ENCODE assay signal across 19 mouse cellular contexts in the genomic region with DNA sequence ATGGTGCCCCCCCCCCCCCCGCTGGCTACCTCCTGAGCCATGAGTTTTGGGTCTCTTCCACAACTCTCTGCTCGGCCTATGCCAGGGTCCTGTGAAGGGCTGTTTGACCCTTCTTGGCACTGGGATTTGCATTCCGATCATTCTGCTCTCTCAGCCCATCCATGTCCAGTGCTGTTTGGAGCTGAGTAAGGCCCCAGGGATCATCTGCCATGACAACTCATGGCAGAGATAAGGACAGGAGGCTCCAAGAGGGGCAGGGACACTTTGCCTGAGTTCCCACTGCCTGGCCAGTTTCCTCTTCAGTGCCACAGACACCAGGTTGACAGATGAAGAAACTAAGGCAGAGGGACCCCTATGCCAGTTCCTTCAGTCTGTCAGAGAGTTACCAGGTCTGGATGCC. TPM values are rescaled to one million over a fixed set of nuclear protein-coding genes. Genes with fewer than 3 reads are reported as not detected.
A peak's percentile ranks its signal among the peaks of the same experiment; 100 is the strongest.
DNase-seq lines count a peak whose midpoint lies in the region; ATAC-seq lines count a peak whose summit lies in the region.
"Had no signal": no experiment of that assay in that cellular context is flagged by ENCODE, and none has a peak within 500 bp of the region (broad histone marks: within the 10 kb centered on the region; RNA-seq: fewer than 3 reads in every experiment).

No protein-coding gene starts in this region.

- H3K4me1 ChIP-seq in midbrain, embryonic 11.5 days (ENCODE audit: control insufficient read depth, insufficient read depth, low read length), result peaks cover 7% of the 10 kb centered on the region
- H3K4me1 ChIP-seq in midbrain, embryonic 16.5 days (ENCODE audit: control insufficient read depth, insufficient read depth, low read length), result peaks cover 21% of the 10 kb centered on the region
- peaks cover 62% of the 10 kb centered on the region for H3K4me1 ChIP-seq in heart, embryonic 10.5 days
- H3K4me1 ChIP-seq in forebrain, embryonic 14.5 days (ENCODE audit: control insufficient read depth, insufficient read depth, low read length), result 0 out of 2 replicates have a peak, but pooled peaks cover 2% of the 10 kb centered on the region

- no peak for ATAC-seq in midbrain, embryonic 11.5 days (ENCODE audit: low FRiP score)
- ATAC-seq in midbrain, embryonic 16.5 days, result no peak
- no peak for ATAC-seq in forebrain, embryonic 14.5 days
- no peak for ATAC-seq in granulocyte monocyte progenitor cell, adult 5-6 weeks (replicated peaks; ENCODE audit: poor library complexity, severe bottlenecking)
- ATAC-seq: CD4-positive, CD25-positive, alpha-beta regulatory T cell, adult 4 months had no signal

- peaks cover 30% of the 10 kb centered on the region for H3K27me3 ChIP-seq in midbrain, embryonic 11.5 days (ENCODE audit: control insufficient read depth, insufficient read depth, low read length)
- H3K27me3 ChIP-seq in midbrain, embryonic 16.5 days (ENCODE audit: control insufficient read depth, insufficient read depth, low read depth, low read length), result peaks cover 3% of the 10 kb centered on the region; the same call in 1 of the 2 replicates
- H3K27me3 ChIP-seq in heart, embryonic 10.5 days (ENCODE audit: insufficient read depth, poor library complexity, severe bottlenecking), result peaks cover 51% of the 10 kb centered on the region
- peaks cover 15% of the 10 kb centered on the region for H3K27me3 ChIP-seq in forebrain, embryonic 14.5 days (replicated peaks; ENCODE audit: control insufficient read depth, insufficient read depth, low read length)

- H3K36me3 ChIP-seq in midbrain, embryonic 11.5 days (ENCODE audit: control insufficient read depth, insufficient read depth, low read length), result no peaks in the 10 kb centered on the region
- no peaks in the 10 kb centered on the region for H3K36me3 ChIP-seq in midbrain, embryonic 16.5 days (ENCODE audit: control insufficient read depth, insufficient read depth, low read length)
- no peaks in the 10 kb centered on the region for H3K36me3 ChIP-seq in heart, embryonic 10.5 days
- H3K36me3 ChIP-seq in forebrain, embryonic 14.5 days (ENCODE audit: control insufficient read depth, insufficient read depth, low read length), result no peaks in the 10 kb centered on the region
- H3K36me3 ChIP-seq: embryonic facial prominence, embryonic 12.5 days; hindbrain, embryonic 13.5 days; intestine, embryonic 15.5 days; kidney, embryonic 15.5 days; neural tube, embryonic 13.5 days had no signal

- no peak overlapping the region for H3K9ac ChIP-seq in midbrain, embryonic 11.5 days (ENCODE audit: low read length)
- no peak overlapping the region for H3K9ac ChIP-seq in midbrain, embryonic 16.5 days (ENCODE audit: low read depth, low read length)
- no peak overlapping the region for H3K9ac ChIP-seq in forebrain, embryonic 14.5 days (ENCODE audit: low read length)
- H3K9ac ChIP-seq: embryonic facial prominence, embryonic 12.5 days; intestine, embryonic 15.5 days; kidney, embryonic 15.5 days had no signal

- H3K9me3 ChIP-seq in midbrain, embryonic 11.5 days (ENCODE audit: control insufficient read depth, low read length), result no peaks in the 10 kb centered on the region
- H3K9me3 ChIP-seq in midbrain, embryonic 16.5 days (replicated peaks; ENCODE audit: control insufficient read depth, low read length, poor library complexity, severe bottlenecking), result no peaks in the 10 kb centered on the region
- no peaks in the 10 kb centered on the region for H3K9me3 ChIP-seq in heart, embryonic 10.5 days
- no peaks in the 10 kb centered on the region for H3K9me3 ChIP-seq in forebrain, embryonic 14.5 days (replicated peaks; ENCODE audit: control insufficient read depth, low read length)
- H3K9me3 ChIP-seq: embryonic facial prominence, embryonic 12.5 days; hindbrain, embryonic 13.5 days; intestine, embryonic 15.5 days; kidney, embryonic 15.5 days; neural tube, embryonic 13.5 days had no signal

- DNase-seq in midbrain, embryonic 11.5 days (ENCODE audit: low spot score, missing footprints), result peak; percentile 61
- DNase-seq in cerebellum, adult 8-10 months, result peak; percentile 77
- no peak for DNase-seq in heart, embryonic 10.5 days (ENCODE audit: low spot score)
- peak; percentile 41 for DNase-seq in heart, postnatal 4 days
- DNase-seq in forebrain, embryonic 14.5 days (ENCODE audit: low spot score), result no peak
- DNase-seq: gastrocnemius, postnatal 10 days; lung, adult 18-20 months; right cerebral cortex, postnatal 4 days had no signal

- no peak overlapping the region for H3K27ac ChIP-seq in midbrain, embryonic 11.5 days (ENCODE audit: low read depth, low read length)
- no peak overlapping the region for H3K27ac ChIP-seq in midbrain, embryonic 16.5 days (ENCODE audit: low read length)
- H3K27ac ChIP-seq in heart, embryonic 10.5 days, result peak overlapping the region; percentile 80; the same call in 1 of the 2 replicates
- H3K27ac ChIP-seq in forebrain, embryonic 14.5 days (ENCODE audit: low read depth, low read length), result no peak overlapping the region
- H3K27ac ChIP-seq: embryonic facial prominence, embryonic 12.5 days; kidney, embryonic 15.5 days; neural tube, embryonic 13.5 days had no signal

- H3K4me2 ChIP-seq in midbrain, embryonic 11.5 days, result no peak overlapping the region
- no peak overlapping the region for H3K4me2 ChIP-seq in midbrain, embryonic 16.5 days (ENCODE audit: low read length)
- no peak overlapping the region for H3K4me2 ChIP-seq in forebrain, embryonic 14.5 days (ENCODE audit: low read length)
- H3K4me2 ChIP-seq: embryonic facial prominence, embryonic 12.5 days had no signal

- no peak overlapping the region for H3K4me3 ChIP-seq in midbrain, embryonic 11.5 days (ENCODE audit: low read depth, low read length)
- H3K4me3 ChIP-seq in midbrain, embryonic 16.5 days (ENCODE audit: low read depth, low read length), result no peak overlapping the region
- no peak overlapping the region for H3K4me3 ChIP-seq in heart, embryonic 10.5 days
- H3K4me3 ChIP-seq in forebrain, embryonic 14.5 days (ENCODE audit: low read depth, low read length), result no peak overlapping the region
- H3K4me3 ChIP-seq: embryonic facial prominence, embryonic 12.5 days; kidney, embryonic 15.5 days had no signal

- 61% methylated on average over 3 of the region's 3 CpGs for WGBS in midbrain, embryonic 11.5 days
- WGBS in midbrain, embryonic 16.5 days, result 83% methylated on average over 3 of the region's 3 CpGs
- WGBS in heart, embryonic 10.5 days, result 53% methylated on average over 3 of the region's 3 CpGs
- 59% methylated on average over 3 of the region's 3 CpGs for WGBS in forebrain, embryonic 14.5 days

RNA-seq across cellular contexts. Expression of a gene that starts 1.4 kb away (rescaled TPM):
- 0.27 and 0.50 TPM in 2 replicates for polyA plus RNA-seq in midbrain, embryonic 11.5 days (2014; fragmentation: Nextera tagmentation; extraction: Ambion mirVana)
- 6.1 and 6.6 TPM in 2 replicates for polyA plus RNA-seq in midbrain, embryonic 16.5 days (2015; fragmentation: Nextera tagmentation; extraction: Ambion mirVana)
- polyA plus RNA-seq in heart, embryonic 10.5 days (2016; fragmentation: Nextera tagmentation; extraction: Ambion mirVana), result 17.0 and 34.2 TPM in 2 replicates
- total RNA-seq in heart, postnatal 4 days (2021), result 100 to 1,000 TPM; 145 TPM
- polyA plus RNA-seq in forebrain, embryonic 14.5 days (2014; fragmentation: Nextera tagmentation; extraction: Ambion mirVana), result 2.1 and 2.5 TPM in 2 replicates
- total RNA-seq in granulocyte monocyte progenitor cell, adult 5-6 weeks (2014; fragmentation: Nextera tagmentation), result not detected in 2 replicates
- total RNA-seq in granulocyte monocyte progenitor cell, adult 5-6 weeks (2017), result not detected in 2 replicates
- total RNA-seq: MEL had no signal

RNA-seq across cellular contexts. Expression of a gene that starts 41.0 kb away (rescaled TPM):
- polyA plus RNA-seq in midbrain, embryonic 11.5 days (2014; fragmentation: Nextera tagmentation; extraction: Ambion mirVana), result not detected in 2 replicates
- polyA plus RNA-seq in midbrain, embryonic 16.5 days (2015; fragmentation: Nextera tagmentation; extraction: Ambion mirVana), result not detected in 2 replicates
- not detected in 2 replicates for polyA plus RNA-seq in heart, embryonic 10.5 days (2016; fragmentation: Nextera tagmentation; extraction: Ambion mirVana)
- not detected for total RNA-seq in heart, postnatal 4 days (2021)
- polyA plus RNA-seq in forebrain, embryonic 14.5 days (2014; fragmentation: Nextera tagmentation; extraction: Ambion mirVana), result not detected in 2 replicates
- total RNA-seq in granulocyte monocyte progenitor cell, adult 5-6 weeks (2014; fragmentation: Nextera tagmentation), result not detected in 2 replicates
- not detected in 2 replicates for total RNA-seq in granulocyte monocyte progenitor cell, adult 5-6 weeks (2017)
- total RNA-seq: gastrocnemius, postnatal 10 days; left cerebral cortex, adult 8-10 months; MEL had no signal
- polyA plus RNA-seq: CD4-positive, CD25-positive, alpha-beta regulatory T cell, adult 4 months; embryonic facial prominence, embryonic 12.5 days; hindbrain, embryonic 13.5 days; intestine, embryonic 15.5 days; kidney, embryonic 15.5 days; neural tube, embryonic 13.5 days; thymus, postnatal 0 days had no signal

Comparison
In these comparisons a context has a peak if more than half of its experiments do, and no peak if none do; other contexts are left out.
1. DNase-seq: peak in midbrain, embryonic 11.5 days (single experiment), cerebellum, adult 8-10 months (single experiment) and heart, postnatal 4 days (single experiment); none in heart, embryonic 10.5 days (single experiment) and forebrain, embryonic 14.5 days (single experiment).